Mouse (Mus musculus): ENCODE measurements around the gene Irak1. TPM values are rescaled to one million over a fixed set of nuclear protein-coding genes. Genes with fewer than 3 reads are reported as not detected.
A peak's percentile ranks its signal among the peaks of the same experiment; 100 is the strongest.

Irak1 gene
- total RNA-seq, 2 experiments from 2014 or later, result 47.6 to 56.5 TPM

DNA sequence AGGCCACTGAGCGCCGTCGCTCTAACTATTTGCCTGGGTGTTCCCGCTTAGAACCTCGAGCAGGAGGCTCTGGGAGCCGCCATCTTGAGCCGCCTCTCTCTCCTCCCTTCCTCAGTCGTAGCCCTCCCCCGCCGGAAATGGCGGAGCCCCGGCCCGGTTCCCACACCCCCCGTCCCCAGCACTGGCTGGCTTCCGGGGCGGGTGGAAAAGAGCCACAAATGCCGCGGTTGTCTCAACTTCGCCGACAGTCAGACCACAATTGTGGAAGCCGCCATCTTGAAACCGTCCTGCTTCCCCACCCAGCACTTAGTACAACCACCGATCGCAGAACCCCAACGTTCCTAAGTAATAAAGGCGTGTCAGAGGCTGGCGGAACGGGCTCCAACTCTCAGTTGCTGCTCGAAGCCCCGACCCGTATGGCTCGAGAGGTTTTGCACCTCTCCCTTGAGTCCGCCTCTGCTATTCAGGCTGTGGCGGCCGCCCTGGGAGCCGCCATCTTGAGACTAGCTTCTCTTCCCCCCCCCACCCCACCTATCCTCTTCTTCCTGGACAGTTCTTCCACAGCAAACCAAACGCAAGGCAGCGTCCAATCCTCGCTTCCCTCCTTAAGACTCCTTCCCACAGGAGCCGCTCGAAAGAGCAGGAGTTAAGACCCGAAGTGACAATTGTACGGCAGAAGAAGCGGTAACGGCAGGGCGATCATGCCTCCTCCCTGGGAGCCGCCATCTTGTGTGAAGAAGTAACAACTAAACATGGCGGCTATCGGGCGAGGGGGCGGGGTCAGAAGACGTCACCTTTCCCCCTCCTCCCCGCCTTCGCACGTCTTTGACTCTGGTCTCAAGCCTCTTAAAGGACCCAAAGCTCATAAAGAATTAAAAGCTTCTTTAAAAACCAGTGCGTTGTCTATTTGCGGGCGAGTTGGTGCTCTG, 57.2 kb downstream of the Irak1 start, which contains the start of gene Hcfc1:
Gene Hcfc1 (minus strand): TSS at position 110 of the 929 bp plus-strand sequence.
- DNase-seq (ENCODE audit: low spot score in 2 of 2), result peak; percentile 81 to 92

DNA sequence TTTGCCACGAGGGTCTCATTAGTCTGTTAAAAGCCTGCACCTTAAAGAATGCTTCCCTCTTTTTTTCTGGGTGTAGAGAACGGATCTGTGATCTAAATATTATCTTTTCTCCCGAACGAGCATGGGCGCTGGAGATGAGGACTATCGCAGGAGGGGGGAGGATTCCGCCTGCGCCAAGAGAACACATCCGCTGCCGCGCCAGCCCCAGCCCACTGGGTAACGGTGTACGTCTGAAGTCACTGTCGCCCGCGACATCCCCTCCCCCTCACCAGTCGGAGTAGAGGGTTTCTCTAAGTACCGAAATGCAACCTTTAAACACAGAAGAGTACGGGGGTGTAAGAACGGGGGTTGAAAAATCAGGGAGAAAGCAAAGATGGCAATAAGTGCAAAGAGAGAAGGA, 58.4 kb downstream of the Irak1 start:
- DNase-seq (ENCODE audit: low spot score in 2 of 2), result peak; percentile 42 to 71

DNA sequence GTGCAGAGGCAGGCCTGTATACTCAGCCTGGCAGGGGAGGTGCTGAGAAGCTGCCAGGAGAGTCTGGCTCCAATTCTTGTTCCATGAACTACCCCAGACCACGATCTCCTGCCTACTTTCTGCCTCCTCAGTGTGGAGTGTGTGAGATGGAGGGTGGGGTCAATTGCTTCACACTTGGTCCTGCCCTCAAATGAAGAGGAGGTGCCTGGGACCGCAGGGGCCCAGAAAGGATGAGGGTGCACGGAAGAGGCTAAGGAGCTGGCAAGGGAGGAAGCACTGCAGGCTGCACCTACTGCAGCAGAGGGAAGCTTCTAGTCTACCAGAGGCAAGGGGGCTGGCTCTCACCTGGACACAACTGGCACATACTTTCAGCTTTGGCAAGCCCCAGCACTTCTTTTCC, 59.4 kb downstream of the Irak1 start:
- no peak for DNase-seq (ENCODE audit: low spot score in 2 of 2)

Small RNA genes lying within 50 kb of the gene (microRNA-seq; reads per million reads assigned to microRNA genes)
- 4.5 to 12.4 reads per million in 2 experiments for gene Mir5132
- 0.28 to 0.45 reads per million in 2 experiments for gene Mir718

Other genes with a start within 250 kb of the Irak1 start
- gene Srpk3, start 249.5 kb downstream of the Irak1 start, total RNA-seq (2021), result 1 to 10 TPM; 7.0 to 7.8 TPM
- 100 to 1,000 TPM; 166 TPM for gene Idh3g, start 237.0 kb downstream of the Irak1 start, total RNA-seq (2021)
- gene Ssr4, start 236.9 kb downstream of the Irak1 start, total RNA-seq (2021), result 100 to 1,000 TPM; 100 to 103 TPM
- 100 to 1,000 TPM in 1 of 2 experiments, 10 to 100 TPM in 1; 94.8 to 104 TPM for gene Pdzd4, start 198.9 kb downstream of the Irak1 start, total RNA-seq (2021)
- gene Avpr2, start 131.8 kb downstream of the Irak1 start, total RNA-seq (2021), result not detected
- gene L1cam, start 127.8 kb downstream of the Irak1 start, total RNA-seq (2021), result 100 to 1,000 TPM; 213 to 217 TPM
- 1 to 10 TPM; 4.1 to 5.0 TPM for gene Arhgap4, start 102.0 kb downstream of the Irak1 start, total RNA-seq (2021)
- 10 to 100 TPM; 62.8 to 70.1 TPM for gene Naa10, start 102.0 kb downstream of the Irak1 start, total RNA-seq (2021)
- 1 to 10 TPM; 5.5 to 6.3 TPM for gene Renbp, start 93.1 kb downstream of the Irak1 start, total RNA-seq (2021)
- 10 to 100 TPM; 72.6 to 76.3 TPM for gene Hcfc1, start 57.6 kb downstream of the Irak1 start, total RNA-seq (2021)
- not detected for gene Opn1mw, start 103.5 kb upstream of the Irak1 start, total RNA-seq (2021)
- gene Mecp2, start 111.4 kb upstream of the Irak1 start, total RNA-seq (2021), result 10 to 100 TPM; 75.0 to 77.6 TPM
- not detected for gene Tex28, start 143.9 kb upstream of the Irak1 start, total RNA-seq (2021)
- not detected for gene Tktl1, start 153.3 kb upstream of the Irak1 start, total RNA-seq (2021)
- gene Flna, start 225.9 kb upstream of the Irak1 start, total RNA-seq (2021), result 100 to 1,000 TPM; 133 to 154 TPM
- 10 to 100 TPM; 37.9 to 39.3 TPM for gene Emd, start 230.8 kb upstream of the Irak1 start, total RNA-seq (2021)
- gene Rpl10, start 246.9 kb upstream of the Irak1 start, total RNA-seq (2021), result 100 to 1,000 TPM; 156 to 173 TPM

Measured in layer of hippocampus, postnatal 14 days (tissue).